Mouse (Mus musculus): ENCODE measurements at regions not wholly inside any gene's neighbourhood (a gene's known extent, or its start where the extent isn't known, plus 50 kb on each side); places are given as distances from the start of the nearest gene placed in this dataset.

GRCm38 (mm10) chr1:183793913-183794445 lies 219.1 kb upstream of the Dusp10 start:
- 53% methylated on average over 8 of the region's 8 CpGs for WGBS
- ATAC-seq (replicated peaks; ENCODE audit: insufficient number of reproducible peaks, low FRiP score, low TSS enrichment, low read depth) (no peak), DNase-seq (ENCODE audit: low spot score) (no peak)
- Histone ChIP-seq H3K4me1 (ENCODE audit: control insufficient read depth, insufficient read depth, low read length) (no peaks in the 10 kb centered on the region), H3K27ac (replicated peaks; ENCODE audit: low read depth, low read length) (no peak overlapping the region), H3K4me2 (ENCODE audit: low read depth, low read length) (no peak overlapping the region), H3K36me3 (replicated peaks; ENCODE audit: control insufficient read depth, insufficient read depth, low read depth, low read length) (no peaks in the 10 kb centered on the region), H3K4me3 (ENCODE audit: low read depth, low read length) (no peak overlapping the region), H3K27me3 (ENCODE audit: control insufficient read depth, insufficient read depth, low read length) (no peaks in the 10 kb centered on the region), H3K9me3 (replicated peaks; ENCODE audit: control insufficient read depth, low read length) (no peaks in the 10 kb centered on the region), H3K9ac (replicated peaks; ENCODE audit: low read length) (no peak overlapping the region)

GRCm38 (mm10) chr1:183802351-183802750 lies 210.8 kb upstream of the Dusp10 start:
- WGBS = 84% methylated on average over 4 of the region's 4 CpGs
- Histone ChIP-seq H3K4me2 (ENCODE audit: low read depth, low read length) (no peak overlapping the region), H3K9ac (replicated peaks; ENCODE audit: low read length) (no peak overlapping the region), H3K36me3 (replicated peaks; ENCODE audit: control insufficient read depth, insufficient read depth, low read depth, low read length) (no peaks in the 10 kb centered on the region), H3K9me3 (replicated peaks; ENCODE audit: control insufficient read depth, low read length) (no peaks in the 10 kb centered on the region), H3K4me3 (ENCODE audit: low read depth, low read length) (no peak overlapping the region), H3K4me1 (ENCODE audit: control insufficient read depth, insufficient read depth, low read length) (no peaks in the 10 kb centered on the region), H3K27ac (replicated peaks; ENCODE audit: low read depth, low read length) (no peak overlapping the region), H3K27me3 (ENCODE audit: control insufficient read depth, insufficient read depth, low read length) (no peaks in the 10 kb centered on the region)
- DNase-seq (ENCODE audit: low spot score) (no peak), ATAC-seq (replicated peaks; ENCODE audit: insufficient number of reproducible peaks, low FRiP score, low TSS enrichment, low read depth) (no peak)

- Histone ChIP-seq H3K27ac (replicated peaks; ENCODE audit: low read depth, low read length) (no peak overlapping the region), H3K36me3 (replicated peaks; ENCODE audit: control insufficient read depth, insufficient read depth, low read depth, low read length) (no peaks in the 10 kb centered on the region), H3K27me3 (ENCODE audit: control insufficient read depth, insufficient read depth, low read length) (no peaks in the 10 kb centered on the region), H3K4me3 (ENCODE audit: low read depth, low read length) (no peak overlapping the region), H3K9ac (replicated peaks; ENCODE audit: low read length) (no peak overlapping the region), H3K4me1 (ENCODE audit: control insufficient read depth, insufficient read depth, low read length) (no peaks in the 10 kb centered on the region), H3K9me3 (replicated peaks; ENCODE audit: control insufficient read depth, low read length) (no peaks in the 10 kb centered on the region), H3K4me2 (ENCODE audit: low read depth, low read length) (no peak overlapping the region)
- no peak for ATAC-seq (replicated peaks; ENCODE audit: insufficient number of reproducible peaks, low FRiP score, low TSS enrichment, low read depth)
- WGBS = 88% methylated on average over 5 of the region's 5 CpGs
- no peak for DNase-seq (ENCODE audit: low spot score)
These were observed 209.7 kb upstream of the Dusp10 start for GRCm38 (mm10) chr1:183803357-183803756.

- 65% methylated on average over 1 of the region's 1 CpGs for WGBS
- DNase-seq (ENCODE audit: low spot score) = no peak
- H3K36me3 ChIP-seq (replicated peaks; ENCODE audit: control insufficient read depth, insufficient read depth, low read depth, low read length) = no peaks in the 10 kb centered on the region
- H3K4me3 ChIP-seq (ENCODE audit: low read depth, low read length) = no peak overlapping the region
- H3K27ac ChIP-seq (replicated peaks; ENCODE audit: low read depth, low read length) = no peak overlapping the region
- no peak overlapping the region for H3K9ac ChIP-seq (replicated peaks; ENCODE audit: low read length)
- H3K27me3 ChIP-seq (ENCODE audit: control insufficient read depth, insufficient read depth, low read length) = no peaks in the 10 kb centered on the region
- no peaks in the 10 kb centered on the region for H3K9me3 ChIP-seq (replicated peaks; ENCODE audit: control insufficient read depth, low read length)
- no peak overlapping the region for H3K4me2 ChIP-seq (ENCODE audit: low read depth, low read length)
- H3K4me1 ChIP-seq (ENCODE audit: control insufficient read depth, insufficient read depth, low read length) = no peaks in the 10 kb centered on the region
- ATAC-seq (replicated peaks; ENCODE audit: insufficient number of reproducible peaks, low FRiP score, low TSS enrichment, low read depth) = no peak
These were observed 209.3 kb upstream of the Dusp10 start for GRCm38 (mm10) chr1:183803826-183804225.

- DNase-seq (ENCODE audit: low spot score) (no peak), ATAC-seq (replicated peaks; ENCODE audit: insufficient number of reproducible peaks, low FRiP score, low TSS enrichment, low read depth) (no peak)
- 71% methylated on average over 2 of the region's 2 CpGs for WGBS
- no peak overlapping the region for H3K4me2 ChIP-seq (ENCODE audit: low read depth, low read length)
- H3K4me1 ChIP-seq (ENCODE audit: control insufficient read depth, insufficient read depth, low read length) = no peaks in the 10 kb centered on the region
- H3K4me3 ChIP-seq (ENCODE audit: low read depth, low read length) = no peak overlapping the region
- no peaks in the 10 kb centered on the region for H3K27me3 ChIP-seq (ENCODE audit: control insufficient read depth, insufficient read depth, low read length)
- no peak overlapping the region for H3K27ac ChIP-seq (replicated peaks; ENCODE audit: low read depth, low read length)
- no peaks in the 10 kb centered on the region for H3K36me3 ChIP-seq (replicated peaks; ENCODE audit: control insufficient read depth, insufficient read depth, low read depth, low read length)
- no peak overlapping the region for H3K9ac ChIP-seq (replicated peaks; ENCODE audit: low read length)
- no peaks in the 10 kb centered on the region for H3K9me3 ChIP-seq (replicated peaks; ENCODE audit: control insufficient read depth, low read length)
These were observed 208.8 kb upstream of the Dusp10 start for GRCm38 (mm10) chr1:183804295-183804694.

- Histone ChIP-seq H3K4me1 (ENCODE audit: control insufficient read depth, insufficient read depth, low read length) (no peaks in the 10 kb centered on the region), H3K27me3 (ENCODE audit: control insufficient read depth, insufficient read depth, low read length) (no peaks in the 10 kb centered on the region), H3K4me2 (ENCODE audit: low read depth, low read length) (no peak overlapping the region), H3K9ac (replicated peaks; ENCODE audit: low read length) (no peak overlapping the region), H3K4me3 (ENCODE audit: low read depth, low read length) (no peak overlapping the region), H3K36me3 (replicated peaks; ENCODE audit: control insufficient read depth, insufficient read depth, low read depth, low read length) (no peaks in the 10 kb centered on the region), H3K27ac (replicated peaks; ENCODE audit: low read depth, low read length) (no peak overlapping the region), H3K9me3 (replicated peaks; ENCODE audit: control insufficient read depth, low read length) (no peaks in the 10 kb centered on the region)
- 64% methylated on average over 8 of the region's 8 CpGs for WGBS
- no peak for ATAC-seq (replicated peaks; ENCODE audit: insufficient number of reproducible peaks, low FRiP score, low TSS enrichment, low read depth)
- DNase-seq (ENCODE audit: low spot score) = no peak
These were observed 206.0 kb upstream of the Dusp10 start for GRCm38 (mm10) chr1:183806864-183807730.

- DNase-seq (ENCODE audit: low spot score) (no peak), ATAC-seq (replicated peaks; ENCODE audit: insufficient number of reproducible peaks, low FRiP score, low TSS enrichment, low read depth) (no peak)
- Histone ChIP-seq H3K27ac (replicated peaks; ENCODE audit: low read depth, low read length) (no peak overlapping the region), H3K36me3 (replicated peaks; ENCODE audit: control insufficient read depth, insufficient read depth, low read depth, low read length) (no peaks in the 10 kb centered on the region), H3K4me1 (ENCODE audit: control insufficient read depth, insufficient read depth, low read length) (no peaks in the 10 kb centered on the region), H3K9me3 (replicated peaks; ENCODE audit: control insufficient read depth, low read length) (no peaks in the 10 kb centered on the region), H3K4me3 (ENCODE audit: low read depth, low read length) (no peak overlapping the region), H3K27me3 (ENCODE audit: control insufficient read depth, insufficient read depth, low read length) (no peaks in the 10 kb centered on the region), H3K9ac (replicated peaks; ENCODE audit: low read length) (no peak overlapping the region), H3K4me2 (ENCODE audit: low read depth, low read length) (no peak overlapping the region)
- 76% methylated on average over 2 of the region's 2 CpGs for WGBS
These were observed 204.9 kb upstream of the Dusp10 start for GRCm38 (mm10) chr1:183808168-183808567.

- Histone ChIP-seq H3K9ac (replicated peaks; ENCODE audit: low read length) (no peak overlapping the region), H3K27me3 (ENCODE audit: control insufficient read depth, insufficient read depth, low read length) (no peaks in the 10 kb centered on the region), H3K36me3 (replicated peaks; ENCODE audit: control insufficient read depth, insufficient read depth, low read depth, low read length) (no peaks in the 10 kb centered on the region), H3K4me3 (ENCODE audit: low read depth, low read length) (no peak overlapping the region), H3K9me3 (replicated peaks; ENCODE audit: control insufficient read depth, low read length) (no peaks in the 10 kb centered on the region), H3K4me2 (ENCODE audit: low read depth, low read length) (no peak overlapping the region), H3K27ac (replicated peaks; ENCODE audit: low read depth, low read length) (no peak overlapping the region), H3K4me1 (ENCODE audit: control insufficient read depth, insufficient read depth, low read length) (no peaks in the 10 kb centered on the region)
- no peak for DNase-seq (ENCODE audit: low spot score)
- WGBS = 60% methylated on average over 5 of the region's 5 CpGs
- ATAC-seq (replicated peaks; ENCODE audit: insufficient number of reproducible peaks, low FRiP score, low TSS enrichment, low read depth) = no peak
These were observed 192.5 kb upstream of the Dusp10 start for GRCm38 (mm10) chr1:183820555-183820954.

All from embryonic facial prominence, embryonic 11.5 days (tissue).